Mouse (Mus musculus): ENCODE measurements around the gene Ap1ar.
A peak's percentile ranks its signal among the peaks of the same experiment; 100 is the strongest.

Gene Ap1ar

DNA sequence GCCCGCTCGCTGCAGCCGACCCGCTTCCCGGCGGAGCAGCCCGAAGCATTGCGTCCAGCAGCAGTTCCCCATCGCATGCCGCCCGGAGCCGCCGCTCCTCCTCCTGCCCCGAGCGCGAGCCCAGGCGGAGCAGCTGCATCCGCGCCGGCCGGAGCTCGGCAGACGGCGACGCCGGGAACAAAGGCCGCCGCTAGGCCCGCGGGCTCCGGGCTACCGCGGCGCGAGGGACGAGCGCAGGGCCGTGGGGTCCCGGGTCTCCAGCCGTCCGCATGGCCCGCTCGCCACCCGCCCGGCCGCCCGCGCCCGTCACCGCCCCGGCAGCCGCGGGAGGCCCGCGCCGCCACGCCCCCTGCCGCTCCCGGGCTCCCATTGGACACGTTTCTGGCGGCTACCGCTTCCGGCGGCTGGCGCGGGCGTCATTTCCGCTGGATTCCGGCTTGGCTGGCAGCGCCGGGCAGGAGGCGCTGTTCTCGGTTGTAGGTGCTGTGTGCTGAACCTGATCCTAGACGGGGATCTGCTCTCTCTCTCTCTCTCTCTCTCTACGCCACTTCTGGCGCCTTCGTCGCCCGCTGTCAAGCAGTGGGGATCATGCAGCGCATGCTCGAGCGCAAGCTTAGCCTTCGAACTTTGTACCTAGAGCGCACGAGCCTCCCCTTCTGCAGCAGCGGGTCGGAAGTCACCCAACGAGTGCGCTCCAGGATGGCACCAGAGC, at the start of gene Ap1ar:
TSS of gene Ap1ar (minus strand) at position 370 of the 712 bp plus-strand sequence.
- peak; percentile 94 for DNase-seq (ENCODE audit: low read depth, low spot score)

DNA sequence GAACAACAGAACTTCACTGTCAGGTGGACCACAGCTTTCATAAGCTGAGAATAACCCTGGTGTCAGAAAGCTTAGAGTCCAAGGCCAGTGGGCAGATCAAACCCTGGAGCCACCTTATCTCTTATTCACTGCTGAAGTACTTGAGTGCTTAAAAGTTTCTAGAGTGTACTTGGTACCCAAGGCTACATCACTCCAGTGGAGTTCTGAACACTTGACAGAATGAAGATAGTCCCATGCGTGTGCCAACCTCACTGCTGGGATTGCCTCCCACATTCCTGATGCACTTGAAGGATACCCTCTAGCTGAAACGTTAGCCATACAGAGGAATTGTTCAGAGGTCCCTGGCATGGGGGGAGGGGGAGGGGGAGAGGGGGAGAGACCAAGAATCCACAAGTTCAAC, 44.4 kb upstream of the Ap1ar start:
- no peak for DNase-seq (ENCODE audit: low read depth, low spot score)

DNA sequence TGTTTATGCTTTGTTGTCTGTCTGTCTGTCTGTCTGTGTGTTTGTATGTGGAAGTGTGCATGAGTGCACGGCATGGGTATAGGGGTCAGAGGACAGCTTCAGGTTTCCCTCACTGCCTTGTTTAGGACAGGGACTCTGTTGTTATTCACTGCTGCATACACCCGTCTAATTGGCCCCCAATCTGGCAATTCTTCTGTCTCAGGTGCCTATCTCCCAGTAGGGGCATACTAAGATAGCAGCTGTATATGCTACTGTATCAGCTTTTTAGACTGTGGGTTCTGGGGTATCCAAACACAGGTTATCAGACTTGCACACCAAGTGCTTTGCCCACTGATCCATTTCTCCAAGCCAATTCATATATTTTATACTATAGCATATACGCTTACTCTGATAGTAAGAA, 42.6 kb upstream of the Ap1ar start:
- no peak for DNase-seq (ENCODE audit: low read depth, low spot score)

DNA sequence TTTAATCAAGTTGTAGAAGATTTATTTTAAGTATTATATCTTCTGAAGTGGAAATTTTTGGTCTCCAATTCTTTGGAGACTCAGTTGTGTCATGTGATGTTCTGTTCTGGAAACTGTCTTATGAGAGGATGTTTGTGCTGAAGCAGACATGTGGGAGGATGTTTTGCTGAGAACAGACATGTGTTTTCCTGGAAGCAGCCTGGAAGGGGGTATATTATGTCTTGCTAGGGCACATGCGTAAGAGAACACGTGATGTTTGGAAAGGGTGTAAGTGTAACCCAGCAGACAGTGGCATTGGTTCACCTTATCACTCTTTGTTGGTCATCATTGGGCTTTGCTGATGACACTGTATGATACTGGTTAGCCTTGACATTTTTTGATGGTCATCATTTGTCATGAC, 38.2 kb upstream of the Ap1ar start:
- no peak for DNase-seq (ENCODE audit: low read depth, low spot score)

GRCm38 (mm10) chr3:127875059-127875458, 37.7 kb upstream of the Ap1ar start:
- no peak for DNase-seq (ENCODE audit: low read depth, low spot score)

DNA sequence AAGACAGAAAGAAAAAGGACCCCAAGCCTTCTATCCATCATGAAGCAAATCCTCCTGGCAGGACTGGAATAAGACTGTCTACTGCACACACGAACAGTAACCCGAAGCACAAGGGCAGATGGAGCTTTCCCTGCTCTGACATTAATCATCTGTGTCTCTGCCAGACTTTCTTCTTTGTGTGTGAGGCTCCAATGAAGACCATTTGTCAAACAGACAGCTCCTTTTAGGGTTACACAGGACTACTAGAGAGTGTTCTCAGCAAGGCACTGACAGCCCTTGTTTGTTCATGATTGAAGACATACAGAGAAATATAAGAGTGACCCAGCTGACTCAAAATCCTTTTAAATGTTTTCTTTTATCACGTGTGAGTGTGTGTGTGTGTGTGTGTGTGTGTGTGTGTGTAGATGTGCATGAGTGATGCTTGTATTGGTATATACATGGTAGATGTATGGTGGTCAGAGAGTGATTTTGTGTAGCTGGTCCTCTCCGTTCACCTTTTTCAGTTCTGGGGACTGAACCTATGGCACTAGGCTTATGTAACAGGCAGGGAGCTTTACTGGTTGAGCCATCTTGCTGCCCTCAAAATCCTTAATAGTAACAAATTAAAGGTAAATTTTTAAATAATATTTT, 37.0 kb upstream of the Ap1ar start:
- no peak for DNase-seq (ENCODE audit: low read depth, low spot score)

DNA sequence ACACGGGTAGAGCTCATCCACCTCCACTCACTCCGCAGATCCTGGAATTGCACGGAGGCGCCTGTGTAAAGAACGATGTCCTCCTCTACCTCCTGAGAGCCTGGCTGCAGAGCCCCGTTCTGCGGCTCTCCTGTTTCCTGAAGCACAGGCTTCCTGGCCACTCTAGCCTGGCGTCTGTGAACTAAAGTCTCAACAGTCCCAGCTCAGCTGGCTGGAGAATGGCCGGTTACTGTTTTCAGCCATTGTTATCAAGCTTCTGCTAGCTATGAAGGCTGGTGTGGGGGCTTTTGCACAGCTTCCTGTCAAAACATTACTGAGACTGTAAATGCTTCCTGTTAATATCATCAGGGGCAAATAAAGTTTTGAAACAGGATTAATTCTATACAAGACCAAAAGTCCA, 34.3 kb upstream of the Ap1ar start:
- no peak for DNase-seq (ENCODE audit: low read depth, low spot score)

DNA sequence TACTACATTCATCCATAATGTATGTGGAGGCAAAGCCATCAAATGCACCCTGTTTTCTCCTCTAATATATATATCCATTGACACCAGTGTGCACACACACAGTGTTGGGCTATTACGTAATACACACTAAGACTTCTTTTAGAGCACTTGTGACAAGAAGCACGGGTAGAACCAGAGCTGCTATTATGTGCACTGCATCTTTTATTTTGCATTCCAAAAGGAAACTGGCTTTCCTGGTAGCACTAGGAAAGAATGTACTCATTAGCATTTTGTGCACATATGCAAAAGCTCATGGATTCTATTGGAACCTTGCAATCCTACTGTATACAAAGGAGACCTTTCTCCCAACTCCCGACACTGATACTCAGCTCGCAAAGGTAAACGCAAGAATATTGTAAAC, 31.6 kb upstream of the Ap1ar start:
- DNase-seq (ENCODE audit: low read depth, low spot score), result no peak

GRCm38 (mm10) chr3:127868046-127868758, 30.9 kb upstream of the Ap1ar start:
- DNase-seq (ENCODE audit: low read depth, low spot score), result no peak

GRCm38 (mm10) chr3:127864242-127864641, 26.9 kb upstream of the Ap1ar start:
- DNase-seq (ENCODE audit: low read depth, low spot score), result no peak

GRCm38 (mm10) chr3:127863571-127863970, 26.2 kb upstream of the Ap1ar start:
- DNase-seq (ENCODE audit: low read depth, low spot score), result no peak

GRCm38 (mm10) chr3:127862479-127862878, 25.2 kb upstream of the Ap1ar start:
- no peak for DNase-seq (ENCODE audit: low read depth, low spot score)

DNA sequence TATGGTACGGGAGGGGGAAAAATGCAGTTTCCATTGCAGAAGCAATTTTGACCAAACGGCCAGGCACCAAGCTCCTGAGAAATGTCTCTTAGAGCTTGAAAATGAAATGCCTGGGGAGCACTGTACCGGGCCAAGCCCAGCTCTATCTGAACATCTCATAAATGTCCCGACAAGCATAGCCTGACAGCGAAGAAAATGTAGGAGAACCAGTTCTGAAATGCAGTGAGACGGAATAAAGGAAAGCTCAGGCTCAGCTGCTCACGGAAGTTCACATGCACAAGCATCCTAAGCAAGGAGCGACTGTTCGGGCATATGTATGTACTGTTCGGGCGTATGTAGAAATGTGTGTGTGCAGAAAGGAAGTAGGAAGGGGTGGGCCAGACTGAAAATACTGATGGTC, 24.0 kb upstream of the Ap1ar start:
- no peak for DNase-seq (ENCODE audit: low read depth, low spot score)

DNA sequence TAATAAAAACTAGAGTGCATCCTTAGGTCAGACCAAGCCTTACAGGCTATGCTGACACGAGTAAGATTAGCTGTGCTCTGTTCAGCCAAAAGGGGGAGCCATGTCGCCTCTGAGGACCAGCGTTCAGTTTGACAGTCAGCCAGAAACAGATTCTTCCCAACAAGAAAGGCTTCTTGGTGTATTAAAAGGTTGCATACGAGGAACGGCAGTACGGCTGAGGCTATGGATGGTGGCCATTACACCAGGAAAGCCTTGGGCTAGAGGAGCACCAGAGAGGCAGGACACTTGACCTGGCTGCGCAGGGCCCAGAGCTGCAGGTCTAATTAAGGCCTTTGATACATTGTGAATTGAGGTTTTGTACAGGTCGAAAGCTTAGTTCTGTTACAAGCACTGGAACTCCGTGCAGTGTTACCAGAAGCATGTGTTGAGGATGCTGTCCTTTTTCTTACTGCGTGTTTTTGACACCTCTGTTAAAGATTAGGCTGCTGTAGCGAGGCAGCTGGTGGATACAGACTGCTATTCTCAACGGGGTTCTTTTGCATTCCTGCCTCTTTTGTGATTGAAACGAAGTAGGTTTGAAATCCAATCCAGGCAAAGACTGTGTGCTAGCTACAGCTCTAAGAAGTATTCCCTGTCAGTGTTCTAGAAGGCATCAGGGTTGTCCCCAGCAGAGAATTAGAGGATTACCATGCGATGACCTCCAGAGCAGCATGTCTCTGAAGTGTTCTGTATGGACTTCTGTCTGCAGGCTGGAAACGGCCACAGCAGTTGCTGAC, 16.3 kb upstream of the Ap1ar start:
- DNase-seq (ENCODE audit: low read depth, low spot score), result peak; percentile 67

DNA sequence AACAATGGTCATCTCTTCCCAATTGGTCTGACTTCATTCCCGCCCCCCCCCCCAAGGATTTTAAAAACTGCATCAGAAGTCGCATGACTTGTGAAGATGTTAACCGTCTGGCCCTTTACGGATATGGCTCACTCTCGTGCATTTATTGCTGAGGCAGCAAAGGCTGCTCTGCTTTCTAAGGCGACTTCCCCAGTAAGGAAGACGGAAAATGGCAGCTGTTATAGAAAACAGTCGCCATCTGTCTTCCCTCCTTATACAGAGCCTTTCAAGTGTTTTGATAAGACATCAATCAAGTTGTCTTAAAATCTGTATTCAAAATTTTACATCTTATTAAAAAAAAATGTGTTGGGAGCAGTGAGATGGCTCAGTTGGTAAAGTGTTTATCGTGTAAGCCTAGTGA, 15.4 kb upstream of the Ap1ar start:
- DNase-seq (ENCODE audit: low read depth, low spot score), result no peak

GRCm38 (mm10) chr3:127850776-127851646, 13.7 kb upstream of the Ap1ar start:
- DNase-seq (ENCODE audit: low read depth, low spot score), result no peak

DNA sequence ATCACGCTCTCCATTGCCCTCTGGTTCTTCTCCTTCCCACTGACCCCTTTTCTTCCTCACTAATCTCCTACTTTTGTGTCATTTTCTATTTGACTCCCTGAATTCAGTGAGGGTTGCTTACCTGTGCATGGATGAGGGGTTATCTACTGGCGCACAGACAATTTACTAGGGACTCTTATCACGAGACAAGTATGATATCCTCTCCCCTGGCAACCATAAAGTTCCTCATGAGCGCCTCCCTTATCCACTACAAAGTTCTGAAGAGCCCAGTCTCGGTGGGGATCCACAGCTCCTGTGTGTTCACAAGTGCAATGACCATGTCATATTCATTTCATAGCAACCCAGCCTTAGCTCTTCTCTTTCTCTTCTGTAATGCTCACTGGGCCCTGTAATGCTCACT, 12.6 kb upstream of the Ap1ar start:
- no peak for DNase-seq (ENCODE audit: low read depth, low spot score)

DNA sequence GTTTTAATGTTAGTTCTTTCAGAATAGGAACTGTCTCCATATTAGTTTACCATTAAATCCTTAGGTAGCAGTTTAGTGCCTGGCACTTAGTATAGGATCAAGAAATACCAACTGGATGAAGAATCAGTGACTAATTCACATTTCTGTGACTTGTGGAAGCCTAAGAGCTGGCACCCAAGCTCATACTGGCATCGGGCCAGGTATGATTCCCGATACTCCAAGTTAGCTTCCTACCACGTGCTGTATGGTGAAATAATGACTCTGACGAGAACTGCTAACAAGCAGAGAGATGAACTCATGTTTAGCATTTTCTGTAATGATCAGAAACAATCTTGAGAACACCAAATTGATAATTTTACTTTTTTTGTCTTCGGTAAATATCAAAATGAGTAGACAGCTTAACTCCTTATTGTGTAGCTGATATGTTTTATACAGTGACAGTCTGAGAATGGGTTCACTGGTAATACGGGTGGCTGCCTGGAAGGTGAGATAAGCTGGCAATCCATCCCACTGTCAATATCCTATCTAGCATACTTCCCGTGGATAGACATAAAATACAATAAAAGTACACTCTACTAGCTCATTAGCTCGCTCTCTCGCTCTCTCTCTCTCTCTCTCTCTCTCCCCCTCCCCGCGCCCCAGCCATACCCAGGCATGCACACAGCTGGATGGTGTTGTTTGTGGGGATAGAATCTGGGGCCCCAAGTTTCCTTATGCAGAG, 10.9 kb upstream of the Ap1ar start:
- no peak for DNase-seq (ENCODE audit: low read depth, low spot score)

GRCm38 (mm10) chr3:127843941-127844327, 6.6 kb upstream of the Ap1ar start:
- no peak for DNase-seq (ENCODE audit: low read depth, low spot score)

GRCm38 (mm10) chr3:127843324-127843940, 6.1 kb upstream of the Ap1ar start:
- no peak for DNase-seq (ENCODE audit: low read depth, low spot score)
